Mouse (Mus musculus) olfactory bulb, adult 2 months (tissue): Measurements from ENCODE around the gene Fars2.

Experiments
- CTCF ChIP-seq: fragments of 200-500 bp; IDR thresholded peaks from 2 replicates; pipeline ENCODE4 v1.5.1; 2012; ENCODE audit warnings: low read depth, mild to moderate bottlenecking, low read length, moderate library complexity; ENCODE audit not compliant: insufficient read depth
- POLR2A ChIP-seq: fragments of 200-500 bp; IDR thresholded peaks from 2 replicates; pipeline ENCODE4 v1.6.1; 2012; ENCODE audit warnings: mild to moderate bottlenecking, low read depth, low read length, moderate library complexity; ENCODE audit not compliant: insufficient read depth

DNA sequence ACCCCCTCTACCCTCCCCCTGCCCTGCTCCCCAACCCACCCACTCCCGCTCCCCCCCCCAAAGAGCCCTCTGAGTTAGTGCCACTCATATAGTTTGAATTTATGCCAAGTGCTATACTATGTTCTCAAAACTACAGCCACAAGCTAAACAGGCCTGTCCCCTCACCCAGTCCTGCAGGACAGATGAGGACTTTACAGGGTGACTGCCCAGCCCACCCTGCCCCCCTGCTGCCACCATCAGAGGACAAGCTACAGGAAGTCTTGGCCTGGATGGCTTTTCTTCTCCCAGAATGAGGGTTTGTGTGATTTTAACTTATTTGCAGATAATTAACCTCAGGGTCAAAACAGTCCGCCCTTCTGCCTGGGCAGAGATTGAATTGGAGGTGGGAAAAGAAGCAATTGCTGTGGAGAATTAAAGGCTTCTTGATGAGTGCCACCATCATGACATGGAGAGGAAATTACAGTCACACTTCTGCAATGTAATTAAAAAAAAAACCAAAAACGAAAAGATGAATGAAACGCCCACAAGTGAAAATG is 383.2 kb downstream of the Fars2 start:
- no peak for TF ChIP-seq CTCF
- TF ChIP-seq POLR2A, result no peak
